Mouse (Mus musculus): ENCODE results near the gene Prorsd1. TPM values are rescaled to one million over a fixed set of nuclear protein-coding genes. Genes with fewer than 3 reads are reported as not detected.
"Not testable (repeated sequence)": the region's sequence is repeated elsewhere in the genome, so short reads cannot be mapped to it uniquely, and the experiment has no call there.

Prorsd1 gene
- polyA plus RNA-seq, 1 experiment, result 1.4 TPM

- H3K4me3 ChIP-seq (ENCODE audit: extremely low read depth, insufficient read depth, insufficient read length), result peak within 1 kb of the TSS; percentile 83
- TF ChIP-seq POLR2A (IDR thresholded peaks at IDR 0.05; ENCODE audit: low read depth, low read length) (peak; percentile 90), CTCF (IDR thresholded peaks at IDR 0.05; ENCODE audit: extremely low read depth, insufficient read depth, insufficient read length, insufficient replicate concordance) (no peak)
- WGBS, result under 1% methylated on average over 46 of the region's 46 CpGs
These were observed 33.1 kb upstream of the Prorsd1 start, which contains the start of the genes Clhc1 and Rps27a for GRCm38 (mm10) chr11:29547752-29548503. Clhc1 (plus strand) TSS chr11:29547950. Rps27a (minus strand) TSS chr11:29548109.

GRCm38 (mm10) chr11:29547249-29547751 lies 32.5 kb upstream of the Prorsd1 start:
- H3K36me3 ChIP-seq (ENCODE audit: control insufficient read depth, insufficient read depth, low read length), result peaks cover 14% of the 10 kb centered on the region
- no peaks in the 10 kb centered on the region for H3K27me3 ChIP-seq (ENCODE audit: control insufficient read depth, insufficient read depth, low read length)
- peak overlapping the region; percentile 83 for H3K4me3 ChIP-seq (ENCODE audit: extremely low read depth, insufficient read depth, insufficient read length)
- peak in 1 of 2 experiments; percentile 6 for DNase-seq (ENCODE audit: low read depth in 1 of 2, low spot score in 2 of 2)
- no peak for TF ChIP-seq CTCF (IDR thresholded peaks at IDR 0.05; ENCODE audit: extremely low read depth, insufficient read depth, insufficient read length, insufficient replicate concordance)
- under 1% methylated on average over 27 of the region's 27 CpGs for WGBS
- H3K27ac ChIP-seq (ENCODE audit: insufficient read depth, low read length), result peak overlapping the region; percentile 92
- H3K4me1 ChIP-seq (ENCODE audit: control insufficient read depth, insufficient read depth, insufficient read length), result peaks cover 2% of the 10 kb centered on the region; the same call in 1 of the 2 replicates

More at GRCm38 (mm10) chr11:29547752-29548503, 33.1 kb upstream of the Prorsd1 start, which contains the start of the genes Clhc1 and Rps27a:
- H3K4me1 ChIP-seq (ENCODE audit: control insufficient read depth, insufficient read depth, insufficient read length), result peaks cover 2% of the 10 kb centered on the region; the same call in 1 of the 2 replicates
- peak within 1 kb of the TSS; percentile 92 for H3K27ac ChIP-seq (ENCODE audit: insufficient read depth, low read length)
- DNase-seq (ENCODE audit: low read depth in 1 of 2, low spot score in 2 of 2), result peak; percentile 88 to 92
- no peaks in the 10 kb centered on the region for H3K27me3 ChIP-seq (ENCODE audit: control insufficient read depth, insufficient read depth, low read length)
- peaks cover 14% of the 10 kb centered on the region for H3K36me3 ChIP-seq (ENCODE audit: control insufficient read depth, insufficient read depth, low read length)

GRCm38 (mm10) chr11:29546762-29547161 lies 31.9 kb upstream of the Prorsd1 start:
- Histone ChIP-seq H3K27me3 (ENCODE audit: control insufficient read depth, insufficient read depth, low read length) (no peaks in the 10 kb centered on the region), H3K4me1 (ENCODE audit: control insufficient read depth, insufficient read depth, insufficient read length) (peaks cover 2% of the 10 kb centered on the region; the same call in 1 of the 2 replicates), H3K4me3 (ENCODE audit: extremely low read depth, insufficient read depth, insufficient read length) (no peak overlapping the region), H3K27ac (ENCODE audit: insufficient read depth, low read length) (no peak overlapping the region; the same call in 1 of the 2 replicates), H3K36me3 (ENCODE audit: control insufficient read depth, insufficient read depth, low read length) (peaks cover 14% of the 10 kb centered on the region)
- DNase-seq (ENCODE audit: low read depth in 1 of 2, low spot score in 2 of 2), result no peak
- WGBS, result 15% methylated on average over 2 of the region's 2 CpGs
- no peak for TF ChIP-seq CTCF (IDR thresholded peaks at IDR 0.05; ENCODE audit: extremely low read depth, insufficient read depth, insufficient read length, insufficient replicate concordance)
- no peak for TF ChIP-seq POLR2A (IDR thresholded peaks at IDR 0.05; ENCODE audit: low read depth, low read length)

- not testable (repeated sequence) for H3K4me3 ChIP-seq (ENCODE audit: extremely low read depth, insufficient read depth, insufficient read length); H3K4me1 ChIP-seq (ENCODE audit: control insufficient read depth, insufficient read depth, insufficient read length); H3K27me3 ChIP-seq (ENCODE audit: control insufficient read depth, insufficient read depth, low read length); DNase-seq (ENCODE audit: low read depth in 1 of 2, low spot score in 2 of 2); H3K27ac ChIP-seq (ENCODE audit: insufficient read depth, low read length)
- H3K36me3 ChIP-seq (ENCODE audit: control insufficient read depth, insufficient read depth, low read length), result peaks cover 14% of the 10 kb centered on the region
- 54% methylated on average over 2 of the region's 2 CpGs for WGBS
These were observed 31.5 kb upstream of the Prorsd1 start for GRCm38 (mm10) chr11:29546297-29546696.

- 96% methylated on average over 4 of the region's 4 CpGs for WGBS
- H3K36me3 ChIP-seq (ENCODE audit: control insufficient read depth, insufficient read depth, low read length), result peaks cover 14% of the 10 kb centered on the region
These were observed 30.4 kb upstream of the Prorsd1 start for GRCm38 (mm10) chr11:29545150-29545752.

GRCm38 (mm10) chr11:29544225-29544945 lies 29.6 kb upstream of the Prorsd1 start:
- 90% methylated on average over 3 of the region's 3 CpGs for WGBS
- Histone ChIP-seq H3K36me3 (ENCODE audit: control insufficient read depth, insufficient read depth, low read length) (peaks cover 14% of the 10 kb centered on the region), H3K27me3 (ENCODE audit: control insufficient read depth, insufficient read depth, low read length) (no peaks in the 10 kb centered on the region), H3K4me1 (ENCODE audit: control insufficient read depth, insufficient read depth, insufficient read length) (peaks cover 2% of the 10 kb centered on the region; the same call in 1 of the 2 replicates), H3K27ac (ENCODE audit: insufficient read depth, low read length) (no peak overlapping the region), H3K4me3 (ENCODE audit: extremely low read depth, insufficient read depth, insufficient read length) (no peak overlapping the region)
- no peak for DNase-seq (ENCODE audit: low read depth in 1 of 2, low spot score in 2 of 2)
- no peak for TF ChIP-seq CTCF (IDR thresholded peaks at IDR 0.05; ENCODE audit: extremely low read depth, insufficient read depth, insufficient read length, insufficient replicate concordance)
- TF ChIP-seq POLR2A (IDR thresholded peaks at IDR 0.05; ENCODE audit: low read depth, low read length), result no peak

More at GRCm38 (mm10) chr11:29545150-29545752, 30.4 kb upstream of the Prorsd1 start:
- not testable (repeated sequence) for H3K4me3 ChIP-seq (ENCODE audit: extremely low read depth, insufficient read depth, insufficient read length); H3K27me3 ChIP-seq (ENCODE audit: control insufficient read depth, insufficient read depth, low read length); DNase-seq (ENCODE audit: low read depth in 1 of 2, low spot score in 2 of 2); H3K27ac ChIP-seq (ENCODE audit: insufficient read depth, low read length); H3K4me1 ChIP-seq (ENCODE audit: control insufficient read depth, insufficient read depth, insufficient read length)

Measured in spleen, adult 2 months (tissue).